Mouse (Mus musculus) testis, adult 2 months (tissue): ENCODE measurements around the gene Glce. TPM values are rescaled to one million over a fixed set of nuclear protein-coding genes. Genes with fewer than 3 reads are reported as not detected.

Experiments
- H3K27ac ChIP-seq: fragments of 200-500 bp; 2 replicates; pipeline ENCODE4 v1.5.1; 2012; ENCODE audit warnings: low read depth, low read length; ENCODE audit not compliant: control insufficient read depth, insufficient read depth
- H3K27me3 ChIP-seq: fragments of 200-500 bp; 2 replicates; pipeline ENCODE4 v1.6.1; 2012; ENCODE audit warnings: mild to moderate bottlenecking, low read length, moderate library complexity; ENCODE audit not compliant: control insufficient read depth, insufficient read depth
- H3K36me3 ChIP-seq: fragments of 200-500 bp; 2 replicates; pipeline ENCODE4 v1.6.1; 2012; ENCODE audit warnings: mild to moderate bottlenecking, low read length; ENCODE audit not compliant: control insufficient read depth, insufficient read depth
- H3K4me1 ChIP-seq: fragments of 200-500 bp; 2 replicates; pipeline ENCODE4 v1.6.1; 2012; ENCODE audit warnings: low read length; ENCODE audit not compliant: control insufficient read depth, insufficient read depth
- H3K4me3 ChIP-seq: fragments of 200-500 bp; 2 replicates; pipeline ENCODE4 v1.5.1; 2012; ENCODE audit warnings: low read depth, mild to moderate bottlenecking, low read length, moderate library complexity, mixed read lengths; ENCODE audit not compliant: control insufficient read depth
- CTCF ChIP-seq: fragments of 200-500 bp; IDR thresholded peaks from 2 replicates; pipeline ENCODE4 v1.5.1; 2012; ENCODE audit warnings: low read depth, mild to moderate bottlenecking, inconsistent platforms, low read length, moderate library complexity; ENCODE audit not compliant: control insufficient read depth, insufficient read depth, insufficient replicate concordance
- POLR2A ChIP-seq: fragments of 200-500 bp; IDR thresholded peaks from 2 replicates; pipeline ENCODE4 v1.6.1; 2012; ENCODE audit warnings: low read depth, mild to moderate bottlenecking, inconsistent platforms, low read length, moderate library complexity; ENCODE audit not compliant: control insufficient read depth
- polyA plus RNA-seq: library from polyadenylated mRNA; depleted of rRNA; stranded (reverse); fragments of >200 nt; gene quantifications from 2 replicates; pipeline ENCODE4 v1.2.3, GENCODE M21; 2012

Gene Glce
- polyA plus RNA-seq, 1 experiment = 3.3 TPM

DNA sequence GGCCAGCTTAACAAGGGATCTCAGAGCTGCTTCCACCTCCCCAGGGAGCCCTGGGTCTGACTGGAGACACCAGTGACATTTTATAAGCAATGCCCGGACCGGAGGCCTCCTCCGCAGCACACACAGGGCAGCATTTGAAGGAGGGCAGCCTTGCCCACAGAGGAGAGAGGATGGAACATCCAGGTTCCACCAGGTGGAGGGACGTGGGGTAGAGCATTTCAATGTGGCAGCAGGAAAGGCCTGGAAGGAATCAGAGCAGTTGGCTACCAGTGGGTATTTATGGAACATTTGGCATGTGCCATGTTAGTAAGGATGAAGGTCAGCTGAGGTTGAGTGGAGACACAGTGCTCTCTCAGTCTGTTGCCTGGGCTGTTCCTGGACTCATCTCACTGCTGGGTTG lies 36.3 kb upstream of the Glce start:
- TF ChIP-seq CTCF (no peak), POLR2A (no peak)
- H3K27me3 ChIP-seq = no peaks in the 10 kb centered on the region
- no peak overlapping the region for H3K27ac ChIP-seq
- no peaks in the 10 kb centered on the region for H3K36me3 ChIP-seq
- H3K4me1 ChIP-seq = no peaks in the 10 kb centered on the region
- no peak overlapping the region for H3K4me3 ChIP-seq

DNA sequence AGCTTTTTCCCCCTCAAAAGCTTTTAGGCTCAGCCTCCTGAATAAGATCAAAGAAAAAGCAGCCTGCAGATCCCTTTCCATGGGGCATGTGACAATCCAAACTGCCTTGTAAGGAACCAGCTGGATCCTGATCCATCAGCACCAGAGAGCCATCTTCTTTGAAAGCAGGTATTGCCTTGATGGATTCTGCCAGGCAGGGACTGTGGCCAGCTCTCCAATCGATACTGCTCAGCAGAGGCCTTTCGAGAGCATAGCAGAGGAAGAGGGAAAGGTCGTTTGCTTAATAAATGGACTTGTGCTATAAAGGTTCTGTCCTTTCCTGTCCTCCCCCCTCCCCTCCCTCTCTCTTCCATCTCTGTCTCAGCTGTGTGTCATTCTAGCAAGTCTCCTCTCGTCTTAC lies 33.4 kb upstream of the Glce start:
- H3K4me1 ChIP-seq = no peaks in the 10 kb centered on the region
- no peak for TF ChIP-seq POLR2A
- no peak for TF ChIP-seq CTCF
- no peaks in the 10 kb centered on the region for H3K36me3 ChIP-seq
- no peak overlapping the region for H3K4me3 ChIP-seq
- H3K27me3 ChIP-seq = no peaks in the 10 kb centered on the region
- H3K27ac ChIP-seq = no peak overlapping the region

DNA sequence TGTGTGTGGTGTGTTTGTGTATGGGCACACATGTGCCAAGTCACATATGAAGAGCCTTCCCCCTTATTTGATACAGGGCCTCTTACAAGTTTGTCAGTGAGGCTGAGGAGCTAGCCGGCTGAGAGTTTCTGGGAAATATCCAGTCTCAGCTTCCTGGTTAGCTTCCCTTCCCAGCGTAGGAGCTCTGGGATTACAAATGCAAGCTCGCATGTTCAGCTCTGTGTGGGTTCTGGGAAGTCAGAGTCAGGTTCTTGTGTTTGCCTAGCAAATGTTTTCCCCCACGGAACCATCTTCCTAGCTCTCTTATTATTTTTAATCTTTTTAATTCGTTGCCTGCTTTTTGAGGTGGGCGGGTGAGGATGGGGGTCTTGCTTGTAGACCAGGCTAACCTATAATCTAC lies 32.9 kb upstream of the Glce start:
- TF ChIP-seq CTCF = no peak
- no peak for TF ChIP-seq POLR2A
- H3K36me3 ChIP-seq = no peaks in the 10 kb centered on the region
- H3K27me3 ChIP-seq = no peaks in the 10 kb centered on the region
- H3K4me3 ChIP-seq = no peak overlapping the region
- no peak overlapping the region for H3K27ac ChIP-seq
- H3K4me1 ChIP-seq = no peaks in the 10 kb centered on the region

DNA sequence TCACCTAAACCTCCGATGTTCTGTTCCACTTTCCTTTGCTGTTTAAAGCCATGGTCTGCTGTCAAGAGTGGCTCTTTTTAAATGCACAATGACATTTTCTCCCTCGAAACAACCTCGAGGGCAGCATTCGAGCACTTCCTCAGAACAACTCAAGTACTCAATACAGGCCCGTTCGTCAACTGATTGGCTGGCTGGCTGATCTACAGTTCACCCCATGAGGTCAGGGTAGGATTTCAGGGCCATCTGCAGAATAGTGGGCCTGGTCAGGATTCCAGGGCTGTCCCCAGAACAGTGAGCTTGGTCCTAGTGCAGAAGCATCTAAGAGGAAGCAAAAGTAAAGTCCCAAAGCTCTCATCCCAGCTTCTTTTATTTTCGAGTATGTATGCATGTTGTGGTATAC lies 32.5 kb upstream of the Glce start:
- Histone ChIP-seq H3K36me3 (no peaks in the 10 kb centered on the region), H3K27ac (no peak overlapping the region)
- TF ChIP-seq POLR2A (no peak), CTCF (no peak)

DNA sequence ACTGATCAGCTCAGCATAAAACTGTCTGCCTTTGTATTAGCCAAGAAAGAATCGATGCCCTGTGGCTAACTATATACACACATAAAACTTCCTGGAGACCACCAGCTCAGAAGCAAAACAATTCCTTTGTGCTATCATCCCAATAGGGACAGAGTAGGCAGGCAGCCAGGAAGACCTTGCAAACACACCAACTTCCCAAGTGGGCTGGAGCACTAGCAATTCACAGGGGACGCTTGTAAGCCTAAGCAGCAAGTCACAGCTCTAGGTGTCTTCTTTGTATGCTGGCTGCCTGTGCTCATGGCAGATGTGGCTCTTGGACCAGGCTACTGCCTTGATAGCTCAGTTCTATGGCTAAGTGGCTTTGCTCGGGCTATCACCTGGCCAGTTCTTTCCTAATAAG lies 32.1 kb upstream of the Glce start:
- Histone ChIP-seq H3K27me3 (no peaks in the 10 kb centered on the region), H3K4me3 (no peak overlapping the region), H3K36me3 (no peaks in the 10 kb centered on the region), H3K27ac (no peak overlapping the region), H3K4me1 (no peaks in the 10 kb centered on the region)
- TF ChIP-seq CTCF (no peak), POLR2A (no peak)

More for the DNA sequence above, 32.5 kb upstream of the Glce start:
- H3K4me1 ChIP-seq = no peaks in the 10 kb centered on the region
- no peak overlapping the region for H3K4me3 ChIP-seq
- H3K27me3 ChIP-seq = no peaks in the 10 kb centered on the region

DNA sequence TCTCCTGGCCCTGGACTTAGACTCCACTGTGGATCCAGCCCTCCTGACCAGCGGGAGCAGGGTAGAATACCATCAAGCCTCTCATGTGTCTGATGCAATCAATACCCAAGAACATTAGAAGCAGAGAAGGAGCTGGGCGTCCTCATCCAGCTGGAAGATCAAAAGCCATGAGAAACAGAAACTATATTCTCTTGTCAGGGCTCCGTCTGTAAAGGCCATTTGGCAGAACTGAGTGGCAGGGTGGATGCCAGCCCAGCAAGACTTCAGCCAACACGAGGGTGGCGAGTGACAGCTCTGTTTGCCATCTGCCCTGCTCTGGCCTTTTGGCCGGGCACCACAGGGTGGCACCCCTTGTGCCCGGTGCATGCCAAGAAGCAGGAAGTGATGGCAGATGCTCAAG lies 30.8 kb upstream of the Glce start:
- Histone ChIP-seq H3K36me3 (no peaks in the 10 kb centered on the region), H3K4me1 (no peaks in the 10 kb centered on the region), H3K4me3 (no peak overlapping the region), H3K27me3 (no peaks in the 10 kb centered on the region), H3K27ac (no peak overlapping the region)
- no peak for TF ChIP-seq CTCF

DNA sequence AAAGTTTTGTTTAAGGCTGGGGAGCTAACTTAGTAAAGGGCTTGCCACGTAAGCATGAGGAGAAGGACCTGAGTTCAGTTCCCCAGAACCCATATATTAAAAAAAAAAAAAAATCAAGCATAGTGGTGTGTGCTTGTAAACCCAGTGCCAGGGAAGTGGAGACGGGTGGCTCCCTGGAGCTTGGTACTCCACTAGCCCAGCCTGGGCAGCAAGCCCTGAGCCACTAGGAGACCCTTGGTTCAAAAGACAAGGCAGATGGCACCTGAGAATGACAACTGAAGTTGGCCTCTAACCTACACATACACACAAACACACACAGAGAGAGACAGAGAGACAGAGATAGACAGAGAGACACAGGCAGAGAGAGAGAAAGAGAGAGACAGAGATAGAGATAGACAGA lies 30.1 kb upstream of the Glce start:
- TF ChIP-seq CTCF (no peak), POLR2A (no peak)
- H3K27me3 ChIP-seq = no peaks in the 10 kb centered on the region
- no peaks in the 10 kb centered on the region for H3K36me3 ChIP-seq
- H3K27ac ChIP-seq = no peak overlapping the region
- no peaks in the 10 kb centered on the region for H3K4me1 ChIP-seq
- no peak overlapping the region for H3K4me3 ChIP-seq

DNA sequence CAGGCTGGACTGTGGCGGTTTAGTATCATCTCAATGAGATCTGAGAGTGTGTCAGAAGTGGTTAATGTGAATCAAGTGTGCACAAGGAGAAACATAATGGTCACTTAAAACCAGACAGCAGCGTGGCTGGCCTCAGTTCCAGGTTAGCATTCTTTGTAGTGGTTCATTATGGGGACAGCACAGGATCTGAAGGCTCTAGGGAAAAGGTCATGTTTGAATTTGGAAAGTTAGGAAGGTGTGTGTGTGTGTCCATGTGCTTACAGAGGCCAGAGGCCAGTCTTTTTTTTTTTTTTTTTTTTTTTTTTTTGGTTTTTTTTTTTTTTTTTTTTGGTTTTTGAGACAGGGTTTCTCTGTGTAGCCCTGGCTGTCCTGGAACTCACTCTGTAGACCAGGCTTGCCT lies 22.7 kb upstream of the Glce start:
- no peak overlapping the region for H3K27ac ChIP-seq
- H3K4me1 ChIP-seq = no peaks in the 10 kb centered on the region
- TF ChIP-seq CTCF (no peak), POLR2A (no peak)
- no peak overlapping the region for H3K4me3 ChIP-seq
- no peaks in the 10 kb centered on the region for H3K27me3 ChIP-seq
- H3K36me3 ChIP-seq = no peaks in the 10 kb centered on the region

DNA sequence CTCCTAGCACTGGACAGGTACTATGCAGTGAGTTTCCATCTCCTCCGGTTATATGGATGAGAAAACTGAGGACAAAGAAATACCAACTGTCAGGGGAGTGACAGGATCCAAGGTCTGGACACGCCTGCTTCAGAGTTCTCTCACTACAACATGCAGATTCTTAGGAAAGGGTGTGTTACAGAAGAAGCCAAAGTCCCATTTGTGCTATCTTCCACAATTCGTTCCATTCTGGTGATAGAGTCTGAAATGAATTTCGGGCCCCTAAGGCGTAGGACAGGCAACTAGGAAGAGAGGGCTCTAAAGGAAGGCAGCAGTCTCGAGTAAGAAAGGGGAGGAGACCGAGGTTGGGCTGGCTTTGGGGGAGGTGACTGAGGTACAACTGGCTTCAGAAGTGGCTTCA lies 21.0 kb upstream of the Glce start:
- H3K4me3 ChIP-seq = no peak overlapping the region
- no peaks in the 10 kb centered on the region for H3K36me3 ChIP-seq
- TF ChIP-seq CTCF (no peak), POLR2A (no peak)
- H3K27ac ChIP-seq = no peak overlapping the region
- H3K4me1 ChIP-seq = no peaks in the 10 kb centered on the region
- no peaks in the 10 kb centered on the region for H3K27me3 ChIP-seq
